Mouse (Mus musculus) gastrocnemius, adult 8-10 months (tissue): ENCODE data around the gene Mrpl14. TPM values are rescaled to one million over a fixed set of nuclear protein-coding genes. Genes with fewer than 3 reads are reported as not detected.

Experiments used
- DNase-seq, 2 experiments: peaks; one replicate each; pipeline ENCODE4 v3.0.0; 2022; ENCODE audit warnings: low spot score in 2 of 2
- total RNA-seq, 4 experiments: library from RNA; stranded (reverse); gene quantifications; 2 replicates each; pipeline ENCODE4 v1.2.4; 2022

Gene Mrpl14
- total RNA-seq, 4 experiments from 2014 or later: 105 to 141 (median 132) TPM

DNA sequence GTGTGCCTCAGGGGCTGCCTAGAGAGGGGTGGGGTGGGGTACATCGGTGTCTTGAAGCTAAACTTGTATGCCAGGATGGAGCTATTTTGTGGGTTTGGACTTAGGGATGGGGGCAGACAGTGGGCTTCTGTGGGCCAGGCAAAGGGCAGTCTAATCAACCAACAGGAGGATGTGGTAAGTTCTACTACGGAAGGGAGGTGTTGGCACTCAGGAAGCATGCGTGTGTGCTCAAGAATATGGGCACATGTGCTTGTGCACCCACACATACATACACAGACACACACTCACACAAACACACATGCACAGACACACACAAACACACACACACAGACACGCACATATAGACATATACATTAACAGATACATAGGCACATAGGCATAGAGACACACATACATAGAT, 61.2 kb downstream of the Mrpl14 start:
- DNase-seq: no peak

Other genes with a start within 250 kb of the Mrpl14 start
- not detected for gene Spats1, start 210.9 kb upstream of the Mrpl14 start, total RNA-seq
- gene Aars2, start 179.5 kb upstream of the Mrpl14 start, total RNA-seq: 10 to 100 TPM; 13.6 to 15.4 (median 14.2) TPM
- gene Tcte1, start 162.9 kb upstream of the Mrpl14 start, total RNA-seq: not detected
- gene Tmem151b, start 136.6 kb upstream of the Mrpl14 start, total RNA-seq: not detected
- gene Nfkbie, start 130.6 kb upstream of the Mrpl14 start, total RNA-seq: under 1 TPM; 0.27 to 0.56 (median 0.34) TPM
- gene Slc35b2, start 122.4 kb upstream of the Mrpl14 start, total RNA-seq: 10 to 100 TPM; 17.2 to 22.9 (median 19.8) TPM
- 1,000 to 10,000 TPM; 1,140 to 1,362 (median 1,203) TPM for gene Hsp90ab1, start 113.1 kb upstream of the Mrpl14 start, total RNA-seq
- gene Slc29a1, start 86.7 kb upstream of the Mrpl14 start, total RNA-seq: 10 to 100 TPM; 26.6 to 31.2 (median 27.2) TPM
- gene Mymx, start 84.2 kb upstream of the Mrpl14 start, total RNA-seq: not detected
- under 1 TPM; 0.15 to 0.51 (median 0.33) TPM for gene Capn11, start 27.0 kb upstream of the Mrpl14 start, total RNA-seq
- 10 to 100 TPM; 65.5 to 74.0 (median 68.3) TPM for gene Tmem63b, start 583 bp downstream of the Mrpl14 start, total RNA-seq
- under 1 TPM in 1 of 4 experiments, not detected in 3; 0.92 TPM for gene 1600014C23Rik, start 47.5 kb downstream of the Mrpl14 start, total RNA-seq